ENCODE assay signal across 20 mouse cellular contexts in genomic region chr4:91230439-91230863, GRCm38 (mm10).
A peak's percentile ranks its signal among the peaks of the same experiment; 100 is the strongest.
DNase-seq lines count a peak whose midpoint lies in the region; TF ChIP-seq lines count a peak whose summit lies in the region.
"Had no signal": no experiment of that assay in that cellular context is flagged by ENCODE, and none has a peak within 500 bp of the region (broad histone marks: within the 10 kb centered on the region; RNA-seq: fewer than 3 reads in every experiment).

No protein-coding gene starts in this region.

- DNase-seq in adrenal gland, postnatal 10 days, result peak; percentile 46
- no peak for DNase-seq in adrenal gland, adult (ENCODE audit: inconsistent age in 2 of 2, low spot score in 1 of 2)
- DNase-seq in left cerebral cortex, postnatal 4 days, result peak; percentile 17
- no peak for DNase-seq in left cerebral cortex, adult 9 months (ENCODE audit: low spot score in 2 of 2)
- DNase-seq in brain, embryonic 14.5 days (ENCODE audit: low read depth), result peak; percentile 92
- DNase-seq in forelimb bud, embryonic 11.5 days (ENCODE audit: low read depth, low spot score), result peak; percentile 12
- DNase-seq in yolk sac, embryonic 10.5 days (ENCODE audit: low spot score), result no peak
- DNase-seq in kidney, postnatal 4 days, result no peak
- DNase-seq: adrenal gland, postnatal 25 days; cerebellum, adult 9-10 months; gastrocnemius, postnatal 25 days; heart, postnatal 10 days; kidney, adult 2 months; kidney, postnatal 25 days; layer of hippocampus, adult 9-11 months; lung, adult 2 months; lung, postnatal 36 days; right cerebral cortex, adult 18-20 months; spleen, adult 18-20 months; thymus, adult 18-20 months had no signal

- no peak for TF ChIP-seq CTCF in brain, embryonic 14.5 days (IDR thresholded peaks at IDR 0.05; ENCODE audit: borderline replicate concordance, extremely low read depth, insufficient read depth, insufficient read length)

- TF ChIP-seq POLR2A in brain, embryonic 14.5 days (IDR thresholded peaks at IDR 0.05; ENCODE audit: borderline replicate concordance, extremely low read depth, insufficient read depth, insufficient read length, poor library complexity, severe bottlenecking), result no peak

- intact Hi-C loops in left cerebral cortex, postnatal 4 days (cut with DNase I), result no loop called here

Comparison
In these comparisons a context has a peak if more than half of its experiments do, and no peak if none do; other contexts are left out.
1. DNase-seq: peak in adrenal gland, postnatal 10 days (single experiment), left cerebral cortex, postnatal 4 days (single experiment), brain, embryonic 14.5 days (single experiment) and forelimb bud, embryonic 11.5 days (single experiment); none in adrenal gland, adult (0 of 2), left cerebral cortex, adult 9 months (0 of 2), yolk sac, embryonic 10.5 days (single experiment) and kidney, postnatal 4 days (0 of 2).